In genomic region chr6:136505867-136506266, GRCm38 (mm10) we compare ENCODE assay signal across 8 mouse cellular contexts. TPM values are rescaled to one million over a fixed set of nuclear protein-coding genes. Genes with fewer than 3 reads are reported as not detected.
DNase-seq lines count a peak whose midpoint lies in the region; ATAC-seq and TF ChIP-seq lines count a peak whose summit lies in the region.
"Not testable (repeated sequence)": the region's sequence is repeated elsewhere in the genome, so short reads cannot be mapped to it uniquely, and the experiment has no call there.

Gene Atf7ip, plus strand, starts transcription at chr6:136506167.

- H3K4me2 ChIP-seq in embryonic facial prominence, embryonic 14.5 days (ENCODE audit: low read depth, low read length); kidney, postnatal 0 days (ENCODE audit: low read length); limb, embryonic 13.5 days (replicated peaks); midbrain, embryonic 11.5 days; stomach, embryonic 15.5 days: not testable (repeated sequence)

- intact Hi-C loops in heart, postnatal 36 days (cut with DNase I) = not testable (repeated sequence)

- H3K27ac ChIP-seq in embryonic facial prominence, embryonic 14.5 days (replicated peaks; ENCODE audit: low read depth, low read length); kidney, postnatal 0 days; limb, embryonic 13.5 days; midbrain, embryonic 11.5 days (ENCODE audit: low read depth, low read length); stomach, embryonic 15.5 days: not testable (repeated sequence)

- ATAC-seq in embryonic facial prominence, embryonic 14.5 days (ENCODE audit: low read depth); kidney, postnatal 0 days (replicated peaks; ENCODE audit: low FRiP score, low read depth); limb, embryonic 13.5 days (ENCODE audit: low FRiP score, low read depth); midbrain, embryonic 11.5 days (ENCODE audit: low FRiP score); stomach, embryonic 15.5 days (ENCODE audit: insufficient read depth, low FRiP score, low read depth): not testable (repeated sequence)

- not testable (repeated sequence) for H3K9me3 ChIP-seq in embryonic facial prominence, embryonic 14.5 days (ENCODE audit: control insufficient read depth, low read length); kidney, postnatal 0 days (replicated peaks; ENCODE audit: low read length); limb, embryonic 13.5 days; midbrain, embryonic 11.5 days (ENCODE audit: control insufficient read depth, low read length); stomach, embryonic 15.5 days

- DNase-seq in adrenal gland, adult 18-20 months (ENCODE audit: low spot score in 2 of 2); embryonic facial prominence, embryonic 14.5 days (ENCODE audit: low spot score); gastrocnemius, postnatal 25 days; heart, postnatal 36 days; kidney, postnatal 0 days (ENCODE audit: low spot score); midbrain, embryonic 11.5 days (ENCODE audit: low spot score, missing footprints): not testable (repeated sequence)

- not testable (repeated sequence) for H3K36me3 ChIP-seq in embryonic facial prominence, embryonic 14.5 days (ENCODE audit: control insufficient read depth, insufficient read depth, low read length); kidney, postnatal 0 days (ENCODE audit: insufficient read depth, low read length); limb, embryonic 13.5 days; midbrain, embryonic 11.5 days (ENCODE audit: control insufficient read depth, insufficient read depth, low read length); stomach, embryonic 15.5 days

- H3K4me3 ChIP-seq in embryonic facial prominence, embryonic 14.5 days (ENCODE audit: low read depth, low read length); kidney, postnatal 0 days (replicated peaks; ENCODE audit: low read depth, low read length); limb, embryonic 13.5 days; midbrain, embryonic 11.5 days (ENCODE audit: low read depth, low read length); stomach, embryonic 15.5 days (replicated peaks): not testable (repeated sequence)

- not testable (repeated sequence) for H3K27me3 ChIP-seq in embryonic facial prominence, embryonic 14.5 days (replicated peaks; ENCODE audit: control insufficient read depth, insufficient read depth, low read length); kidney, postnatal 0 days (ENCODE audit: insufficient read depth, low read length); limb, embryonic 13.5 days; midbrain, embryonic 11.5 days (ENCODE audit: control insufficient read depth, insufficient read depth, low read length); stomach, embryonic 15.5 days (replicated peaks)

- H3K9ac ChIP-seq in embryonic facial prominence, embryonic 14.5 days (ENCODE audit: low read depth, low read length); kidney, postnatal 0 days (ENCODE audit: low read depth, low read length); limb, embryonic 13.5 days; midbrain, embryonic 11.5 days (ENCODE audit: low read length); stomach, embryonic 15.5 days: not testable (repeated sequence)

- WGBS in embryonic facial prominence, embryonic 14.5 days = 78% methylated on average over 3 of the region's 3 CpGs
- 85% methylated on average over 3 of the region's 3 CpGs for WGBS in kidney, postnatal 0 days
- 91% methylated on average over 3 of the region's 3 CpGs for WGBS in limb, embryonic 13.5 days
- 82% methylated on average over 2 of the region's 3 CpGs for WGBS in midbrain, embryonic 11.5 days
- 83% methylated on average over 3 of the region's 3 CpGs for WGBS in stomach, embryonic 15.5 days

- H3K4me1 ChIP-seq in embryonic facial prominence, embryonic 14.5 days (ENCODE audit: control insufficient read depth, insufficient read depth, low read length); kidney, postnatal 0 days (replicated peaks; ENCODE audit: insufficient read depth, low read length); limb, embryonic 13.5 days; midbrain, embryonic 11.5 days (ENCODE audit: control insufficient read depth, insufficient read depth, low read length); stomach, embryonic 15.5 days: not testable (repeated sequence)

- not testable (repeated sequence) for TF ChIP-seq CTCF in kidney, postnatal 0 days (IDR thresholded peaks at IDR 0.05; ENCODE audit: low read depth)

RNA-seq across cellular contexts. Expression of gene Atf7ip, which starts in this region (rescaled TPM):
- 10 to 100 TPM; 34.9 to 50.4 TPM for total RNA-seq in adrenal gland, adult 18-20 months (2021)
- 33.5 and 33.9 TPM in 2 replicates for polyA plus RNA-seq in embryonic facial prominence, embryonic 14.5 days (2014; fragmentation: Nextera tagmentation; extraction: Ambion mirVana)
- 10 to 100 TPM; 38.2 to 43.5 TPM for total RNA-seq in gastrocnemius, postnatal 25 days (2021)
- total RNA-seq in heart, postnatal 36 days (2021) = 10 to 100 TPM; 78.1 to 88.5 TPM
- polyA plus RNA-seq in kidney, postnatal 0 days (2015; fragmentation: Nextera tagmentation; extraction: Ambion mirVana) = 17.9 and 20.2 TPM in 2 replicates
- 40.4 and 42.2 TPM in 2 replicates for polyA plus RNA-seq in limb, embryonic 13.5 days (2015; fragmentation: Nextera tagmentation; extraction: Ambion mirVana)
- 43.4 and 46.8 TPM in 2 replicates for polyA plus RNA-seq in midbrain, embryonic 11.5 days (2014; fragmentation: Nextera tagmentation; extraction: Ambion mirVana)
- polyA plus RNA-seq in stomach, embryonic 15.5 days (2015; fragmentation: Nextera tagmentation; extraction: Ambion mirVana) = 34.6 and 38.1 TPM in 2 replicates
